Mouse (Mus musculus): ENCODE data around the gene Sub1. TPM values are rescaled to one million over a fixed set of nuclear protein-coding genes. Genes with fewer than 3 reads are reported as not detected.

The Sub1 gene
- polyA plus RNA-seq (2014; fragmentation: Nextera tagmentation; extraction: Ambion mirVana): 1,109 and 1,116 TPM in 2 replicates

- Histone ChIP-seq H3K4me2 (ENCODE audit: low read depth, severe bottlenecking) (peak within 1 kb of the TSS; percentile 77; the same call in 1 of the 2 replicates), H3K27ac (replicated peaks; ENCODE audit: low read depth, low read length) (peak within 1 kb of the TSS; percentile 87), H3K9me3 (ENCODE audit: control insufficient read depth, low read length) (no peaks in the 10 kb centered on the region), H3K27me3 (ENCODE audit: control insufficient read depth, insufficient read depth, low read length) (no peaks in the 10 kb centered on the region), H3K9ac (ENCODE audit: low read length) (peak within 1 kb of the TSS; percentile 63), H3K36me3 (ENCODE audit: control insufficient read depth, insufficient read depth, low read length) (no peaks in the 10 kb centered on the region), H3K4me3 (ENCODE audit: low read depth, low read length) (peak within 1 kb of the TSS; percentile 65), H3K4me1 (ENCODE audit: control insufficient read depth, insufficient read depth, low read length) (peaks cover 8% of the 10 kb centered on the region)
- ATAC-seq (ENCODE audit: insufficient number of reproducible peaks, low FRiP score, low TSS enrichment, low read depth) (no peak), DNase-seq (ENCODE audit: low spot score) (no peak)
- 93% methylated on average over 7 of the region's 7 CpGs for WGBS
Observed at GRCm38 (mm10) chr15:11996883-11997282, at the start of gene Sub1. TSS of gene Sub1 (minus strand) at chr15:11996983.

- no peak overlapping the region for H3K9ac ChIP-seq (ENCODE audit: low read length)
- no peaks in the 10 kb centered on the region for H3K4me1 ChIP-seq (ENCODE audit: control insufficient read depth, insufficient read depth, low read length)
- no peak overlapping the region for H3K4me3 ChIP-seq (ENCODE audit: low read depth, low read length)
- H3K9me3 ChIP-seq (ENCODE audit: control insufficient read depth, low read length): no peaks in the 10 kb centered on the region
- no peak overlapping the region for H3K27ac ChIP-seq (replicated peaks; ENCODE audit: low read depth, low read length)
- WGBS: 73% methylated on average over 5 of the region's 5 CpGs
- no peak overlapping the region for H3K4me2 ChIP-seq (ENCODE audit: low read depth, severe bottlenecking)
- ATAC-seq (ENCODE audit: insufficient number of reproducible peaks, low FRiP score, low TSS enrichment, low read depth) (no peak), DNase-seq (ENCODE audit: low spot score) (no peak)
- no peaks in the 10 kb centered on the region for H3K36me3 ChIP-seq (ENCODE audit: control insufficient read depth, insufficient read depth, low read length)
- no peaks in the 10 kb centered on the region for H3K27me3 ChIP-seq (ENCODE audit: control insufficient read depth, insufficient read depth, low read length)
Observed at GRCm38 (mm10) chr15:12040407-12040710, 43.6 kb upstream of the Sub1 start.

- no peak overlapping the region for H3K27ac ChIP-seq (replicated peaks; ENCODE audit: low read depth, low read length)
- no peak overlapping the region for H3K4me2 ChIP-seq (ENCODE audit: low read depth, severe bottlenecking)
Observed at GRCm38 (mm10) chr15:12039671-12040406, 43.1 kb upstream of the Sub1 start.

DNA sequence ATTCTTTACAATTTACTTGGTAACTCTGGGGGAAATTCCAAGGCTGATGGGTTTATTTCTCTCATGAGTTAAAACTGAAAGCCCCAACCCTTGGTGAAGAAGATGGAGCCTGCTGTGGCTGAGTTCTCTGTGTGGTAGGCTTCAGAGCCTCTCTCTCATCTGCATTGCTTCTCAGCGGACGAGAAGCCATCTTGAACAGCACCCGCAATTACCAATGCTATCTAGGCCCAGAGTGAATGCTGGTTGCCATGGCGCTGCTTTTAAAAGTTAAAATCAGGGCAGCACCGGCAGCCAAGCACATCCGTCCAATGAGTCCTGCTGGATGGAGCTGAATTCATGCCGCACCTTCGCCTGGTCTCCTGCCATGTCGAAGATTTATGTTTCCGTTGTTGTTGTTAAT, 42.5 kb upstream of the Sub1 start:
- Histone ChIP-seq H3K27ac (replicated peaks; ENCODE audit: low read depth, low read length) (no peak overlapping the region), H3K4me3 (ENCODE audit: low read depth, low read length) (no peak overlapping the region), H3K27me3 (ENCODE audit: control insufficient read depth, insufficient read depth, low read length) (no peaks in the 10 kb centered on the region), H3K9me3 (ENCODE audit: control insufficient read depth, low read length) (no peaks in the 10 kb centered on the region), H3K36me3 (ENCODE audit: control insufficient read depth, insufficient read depth, low read length) (no peaks in the 10 kb centered on the region), H3K4me1 (ENCODE audit: control insufficient read depth, insufficient read depth, low read length) (no peaks in the 10 kb centered on the region), H3K9ac (ENCODE audit: low read length) (no peak overlapping the region), H3K4me2 (ENCODE audit: low read depth, severe bottlenecking) (no peak overlapping the region)
- ATAC-seq (ENCODE audit: insufficient number of reproducible peaks, low FRiP score, low TSS enrichment, low read depth) (no peak), DNase-seq (ENCODE audit: low spot score) (no peak)
- WGBS: 78% methylated on average over 10 of the region's 10 CpGs

More at GRCm38 (mm10) chr15:12039671-12040406, 43.1 kb upstream of the Sub1 start:
- Histone ChIP-seq H3K4me3 (ENCODE audit: low read depth, low read length) (no peak overlapping the region), H3K9ac (ENCODE audit: low read length) (no peak overlapping the region), H3K36me3 (ENCODE audit: control insufficient read depth, insufficient read depth, low read length) (no peaks in the 10 kb centered on the region), H3K27me3 (ENCODE audit: control insufficient read depth, insufficient read depth, low read length) (no peaks in the 10 kb centered on the region), H3K4me1 (ENCODE audit: control insufficient read depth, insufficient read depth, low read length) (no peaks in the 10 kb centered on the region), H3K9me3 (ENCODE audit: control insufficient read depth, low read length) (no peaks in the 10 kb centered on the region)
- DNase-seq (ENCODE audit: low spot score) (no peak), ATAC-seq (ENCODE audit: insufficient number of reproducible peaks, low FRiP score, low TSS enrichment, low read depth) (no peak)
- 76% methylated on average over 15 of the region's 15 CpGs for WGBS

- Histone ChIP-seq H3K4me1 (ENCODE audit: control insufficient read depth, insufficient read depth, low read length) (no peaks in the 10 kb centered on the region), H3K9ac (ENCODE audit: low read length) (no peak overlapping the region), H3K27ac (replicated peaks; ENCODE audit: low read depth, low read length) (no peak overlapping the region), H3K9me3 (ENCODE audit: control insufficient read depth, low read length) (no peaks in the 10 kb centered on the region), H3K27me3 (ENCODE audit: control insufficient read depth, insufficient read depth, low read length) (no peaks in the 10 kb centered on the region), H3K36me3 (ENCODE audit: control insufficient read depth, insufficient read depth, low read length) (no peaks in the 10 kb centered on the region), H3K4me2 (ENCODE audit: low read depth, severe bottlenecking) (no peak overlapping the region), H3K4me3 (ENCODE audit: low read depth, low read length) (no peak overlapping the region)
- 71% methylated on average over 10 of the region's 10 CpGs for WGBS
- DNase-seq (ENCODE audit: low spot score) (peak; percentile 38), ATAC-seq (ENCODE audit: insufficient number of reproducible peaks, low FRiP score, low TSS enrichment, low read depth) (no peak)
Observed at GRCm38 (mm10) chr15:12037866-12038625, 41.3 kb upstream of the Sub1 start.

- ATAC-seq (ENCODE audit: insufficient number of reproducible peaks, low FRiP score, low TSS enrichment, low read depth) (no peak), DNase-seq (ENCODE audit: low spot score) (no peak)
- Histone ChIP-seq H3K27me3 (ENCODE audit: control insufficient read depth, insufficient read depth, low read length) (no peaks in the 10 kb centered on the region), H3K4me2 (ENCODE audit: low read depth, severe bottlenecking) (no peak overlapping the region), H3K4me1 (ENCODE audit: control insufficient read depth, insufficient read depth, low read length) (no peaks in the 10 kb centered on the region), H3K27ac (replicated peaks; ENCODE audit: low read depth, low read length) (no peak overlapping the region), H3K36me3 (ENCODE audit: control insufficient read depth, insufficient read depth, low read length) (no peaks in the 10 kb centered on the region), H3K4me3 (ENCODE audit: low read depth, low read length) (no peak overlapping the region), H3K9me3 (ENCODE audit: control insufficient read depth, low read length) (no peaks in the 10 kb centered on the region), H3K9ac (ENCODE audit: low read length) (no peak overlapping the region)
- WGBS: 59% methylated on average over 7 of the region's 7 CpGs
Observed at GRCm38 (mm10) chr15:12037217-12037616, 40.4 kb upstream of the Sub1 start.

DNA sequence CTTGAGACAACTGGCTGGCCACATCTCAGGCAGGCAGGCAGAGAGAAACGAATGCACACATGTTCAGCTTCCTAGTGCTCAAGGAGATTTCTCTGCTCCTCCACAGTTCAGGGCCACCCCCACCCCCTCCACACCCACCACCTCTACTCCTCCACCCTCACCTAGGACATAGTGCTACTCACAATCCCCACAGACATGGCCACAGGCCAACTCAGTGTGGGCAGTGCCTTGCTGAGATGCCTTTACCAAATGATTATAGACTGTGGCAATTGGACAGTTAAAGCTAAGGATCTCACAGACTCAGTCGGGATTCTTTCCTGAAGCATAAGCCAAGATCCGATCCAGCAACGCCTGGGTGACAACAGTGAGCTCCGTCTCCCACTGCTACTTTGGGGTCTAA, 39.9 kb upstream of the Sub1 start:
- DNase-seq (ENCODE audit: low spot score): no peak
- WGBS: 78% methylated on average over 5 of the region's 5 CpGs
- Histone ChIP-seq H3K4me1 (ENCODE audit: control insufficient read depth, insufficient read depth, low read length) (no peaks in the 10 kb centered on the region), H3K27ac (replicated peaks; ENCODE audit: low read depth, low read length) (no peak overlapping the region), H3K4me2 (ENCODE audit: low read depth, severe bottlenecking) (no peak overlapping the region), H3K36me3 (ENCODE audit: control insufficient read depth, insufficient read depth, low read length) (no peaks in the 10 kb centered on the region), H3K4me3 (ENCODE audit: low read depth, low read length) (no peak overlapping the region), H3K27me3 (ENCODE audit: control insufficient read depth, insufficient read depth, low read length) (no peaks in the 10 kb centered on the region), H3K9ac (ENCODE audit: low read length) (no peak overlapping the region), H3K9me3 (ENCODE audit: control insufficient read depth, low read length) (no peaks in the 10 kb centered on the region)
- no peak for ATAC-seq (ENCODE audit: insufficient number of reproducible peaks, low FRiP score, low TSS enrichment, low read depth)

- DNase-seq (ENCODE audit: low spot score): no peak
- no peak for ATAC-seq (ENCODE audit: insufficient number of reproducible peaks, low FRiP score, low TSS enrichment, low read depth)
- no peaks in the 10 kb centered on the region for H3K27me3 ChIP-seq (ENCODE audit: control insufficient read depth, insufficient read depth, low read length)
- no peak overlapping the region for H3K9ac ChIP-seq (ENCODE audit: low read length)
- H3K4me3 ChIP-seq (ENCODE audit: low read depth, low read length): no peak overlapping the region
- no peaks in the 10 kb centered on the region for H3K36me3 ChIP-seq (ENCODE audit: control insufficient read depth, insufficient read depth, low read length)
- H3K4me1 ChIP-seq (ENCODE audit: control insufficient read depth, insufficient read depth, low read length): no peaks in the 10 kb centered on the region
- no peak overlapping the region for H3K27ac ChIP-seq (replicated peaks; ENCODE audit: low read depth, low read length)
- 72% methylated on average over 4 of the region's 4 CpGs for WGBS
- H3K9me3 ChIP-seq (ENCODE audit: control insufficient read depth, low read length): no peaks in the 10 kb centered on the region
- H3K4me2 ChIP-seq (ENCODE audit: low read depth, severe bottlenecking): no peak overlapping the region
Observed at GRCm38 (mm10) chr15:12034317-12034716, 37.5 kb upstream of the Sub1 start.

Measured in limb, embryonic 11.5 days (tissue).